Mouse (Mus musculus): ENCODE measurements around the gene Vmn2r12.
"Not testable (repeated sequence)": the region's sequence is repeated elsewhere in the genome, so short reads cannot be mapped to it uniquely, and the experiment has no call there.

The Vmn2r12 gene

GRCm38 (mm10) chr5:109097850-109098249 is at the start of gene Vmn2r12:
Gene Vmn2r12, minus strand, starts transcription at chr5:109097950.
- DNase-seq (ENCODE audit: low spot score in 2 of 2): not testable (repeated sequence)

- no peak for DNase-seq (ENCODE audit: low spot score in 2 of 2)
These were observed 41.8 kb upstream of the Vmn2r12 start for GRCm38 (mm10) chr5:109139546-109139945.

DNA sequence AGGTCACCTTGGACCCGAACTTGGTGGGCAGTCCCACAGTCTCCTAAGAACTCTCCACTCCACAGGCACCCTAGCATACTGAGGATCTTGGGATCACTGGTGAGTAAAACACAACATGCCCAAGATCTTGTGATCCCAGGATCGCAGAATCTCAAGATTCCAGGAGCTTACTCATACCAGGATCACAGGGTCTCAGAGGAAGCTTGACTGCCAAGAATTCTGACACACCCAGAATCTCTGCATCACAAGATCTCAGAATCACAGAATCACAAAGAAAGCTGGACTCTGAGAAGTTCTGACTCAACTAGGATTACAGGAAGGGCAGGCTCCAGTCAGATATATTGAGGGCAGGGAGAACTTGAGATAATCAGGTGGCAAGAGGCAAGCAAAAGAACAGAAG is 39.0 kb upstream of the Vmn2r12 start:
- no peak for DNase-seq (ENCODE audit: low spot score in 2 of 2)

DNA sequence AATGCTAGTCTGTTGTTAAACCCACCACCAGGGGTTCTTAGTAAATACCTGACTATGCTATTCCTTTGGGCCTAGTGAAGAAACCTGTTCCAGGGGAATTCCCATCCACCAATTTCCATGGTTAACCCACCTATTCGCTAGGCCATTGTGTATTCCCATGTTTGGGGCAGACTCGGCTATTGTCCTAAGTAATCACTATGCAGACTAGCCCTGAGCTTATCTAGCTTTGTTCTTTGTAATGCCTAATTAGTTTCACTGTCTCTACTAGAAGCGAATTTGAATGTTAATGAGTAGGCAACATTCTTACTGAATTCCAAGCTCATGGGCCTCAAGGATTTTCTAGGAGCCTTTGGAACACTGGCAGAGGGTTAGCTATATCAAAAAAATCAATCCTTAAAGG is 1.3 kb downstream of the Vmn2r12 start:
- not testable (repeated sequence) for DNase-seq (ENCODE audit: low spot score in 2 of 2)

DNA sequence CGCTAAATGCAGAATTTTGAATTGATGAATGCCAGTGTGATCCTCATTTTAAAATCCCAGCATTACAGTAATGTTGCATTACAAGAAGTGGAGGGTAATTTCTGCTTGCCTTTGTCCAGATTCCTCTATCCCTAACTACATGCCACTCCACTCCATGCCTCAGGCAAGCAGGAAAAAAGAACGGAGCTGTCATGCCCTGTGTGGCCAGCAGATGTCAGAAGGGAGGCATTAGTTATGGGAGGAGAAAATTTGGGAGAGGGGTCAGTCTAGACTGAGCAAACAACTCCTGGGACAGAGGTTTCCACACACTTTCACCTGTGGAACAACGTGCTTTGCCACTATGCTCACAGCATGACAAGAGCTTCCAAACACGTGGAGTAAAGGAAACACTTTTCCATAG is 25.7 kb downstream of the Vmn2r12 start:
- DNase-seq (ENCODE audit: low spot score in 2 of 2): not testable (repeated sequence)

DNA sequence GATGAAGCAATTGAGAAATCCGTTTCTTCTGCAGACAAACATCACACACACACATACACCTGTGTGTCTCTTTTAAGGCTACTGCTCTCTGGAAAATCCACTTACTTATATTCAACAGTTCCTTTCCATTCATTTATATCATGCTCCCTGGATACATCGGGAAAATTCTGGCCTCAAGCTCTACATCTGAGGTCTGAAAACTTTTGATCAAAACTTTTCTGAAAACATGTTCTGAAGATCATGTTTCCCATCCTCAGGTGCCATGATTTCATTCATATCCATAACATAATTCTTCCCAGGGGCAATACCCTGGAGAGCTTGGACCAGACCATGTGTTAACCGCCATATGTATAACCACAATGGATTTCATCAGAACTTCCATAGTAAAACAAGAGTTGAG is 38.3 kb downstream of the Vmn2r12 start, which contains the start of gene Vmn2r11:
Vmn2r11 (minus strand) TSS at position 101 of the 400 bp plus-strand sequence.
- DNase-seq (ENCODE audit: low spot score in 2 of 2): not testable (repeated sequence)

DNA sequence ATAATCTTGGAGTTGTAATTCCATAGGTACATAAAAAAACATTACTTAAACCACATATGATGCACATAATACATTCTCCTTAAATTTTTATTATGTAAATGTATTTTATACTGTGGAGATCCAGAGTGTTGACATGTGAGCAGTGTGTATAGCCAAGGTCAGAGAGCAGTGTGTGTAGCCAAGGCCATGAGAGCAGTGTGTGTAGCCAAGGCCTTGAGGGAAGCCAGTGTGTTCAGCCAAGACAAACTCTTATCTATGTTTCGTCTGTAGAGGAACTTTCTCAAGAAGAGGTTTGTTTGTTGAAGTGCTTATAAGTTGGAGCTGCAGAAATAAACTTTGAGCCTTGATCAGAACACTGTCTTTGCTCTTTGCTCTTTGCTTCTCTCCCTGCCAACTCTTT is 42.5 kb downstream of the Vmn2r12 start:
- no peak for DNase-seq (ENCODE audit: low spot score in 2 of 2)

Data from frontal cortex, postnatal 36 days (tissue).